Comparison of ENCODE assay signal across 14 mouse cellular contexts in the genomic region with DNA sequence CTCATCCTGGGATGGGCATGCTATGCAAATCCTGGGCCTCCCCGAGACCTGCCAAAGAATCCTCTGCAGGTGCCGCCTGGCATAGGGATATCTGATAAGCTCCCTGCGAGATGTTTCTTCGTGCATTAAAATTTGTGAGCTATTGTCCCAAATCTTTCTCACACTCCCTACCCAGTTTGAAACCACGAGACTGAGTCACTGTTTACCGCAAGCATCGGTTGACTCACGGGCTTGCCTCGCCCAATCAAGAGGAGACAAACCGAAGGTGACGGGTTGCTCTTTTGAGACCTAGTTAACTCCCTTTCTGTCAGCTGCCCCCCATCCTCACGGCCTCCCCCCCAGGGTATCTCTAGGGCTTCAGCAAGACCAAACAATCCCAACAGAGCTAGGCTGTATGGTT.
"Had no signal": no experiment of that assay in that cellular context is flagged by ENCODE, and none has a peak within 500 bp of the region (broad histone marks: within the 10 kb centered on the region; RNA-seq: fewer than 3 reads in every experiment).

No protein-coding gene starts in this region.

- H3K4me2 ChIP-seq: lung, embryonic 14.5 days; midbrain, embryonic 12.5 days; neural tube, embryonic 12.5 days; stomach, embryonic 15.5 days had no signal

- H3K27me3 ChIP-seq: neural tube, embryonic 12.5 days; stomach, embryonic 15.5 days had no signal

- H3K9me3 ChIP-seq: midbrain, embryonic 10.5 days; midbrain, embryonic 12.5 days; neural tube, embryonic 12.5 days; stomach, embryonic 15.5 days had no signal

- DNase-seq: lung, adult 18-20 months; lung, embryonic 14.5 days; lung, postnatal 10 days; lung, postnatal 4 days; midbrain, embryonic 14.5 days; right cerebral cortex, postnatal 14 days; thymus, adult 18-20 months; thymus, postnatal 14 days; thymus, postnatal 36 days had no signal

- H3K4me1 ChIP-seq: stomach, embryonic 15.5 days had no signal

- H3K4me3 ChIP-seq: midbrain, embryonic 10.5 days; midbrain, embryonic 12.5 days; neural tube, embryonic 12.5 days; stomach, embryonic 15.5 days had no signal

- H3K9ac ChIP-seq: lung, embryonic 14.5 days; midbrain, embryonic 12.5 days; neural tube, embryonic 12.5 days; stomach, embryonic 15.5 days had no signal

- H3K36me3 ChIP-seq: midbrain, embryonic 10.5 days; midbrain, embryonic 12.5 days; neural tube, embryonic 12.5 days; stomach, embryonic 15.5 days had no signal

- H3K27ac ChIP-seq: midbrain, embryonic 10.5 days; midbrain, embryonic 12.5 days; neural tube, embryonic 12.5 days; stomach, embryonic 15.5 days; stomach, postnatal 0 days had no signal
